Mouse (Mus musculus): Measurements from ENCODE around the gene Ssr2. TPM values are rescaled to one million over a fixed set of nuclear protein-coding genes. Genes with fewer than 3 reads are reported as not detected.
A peak's percentile ranks its signal among the peaks of the same experiment; 100 is the strongest.
"Not testable (repeated sequence)": the region's sequence is repeated elsewhere in the genome, so short reads cannot be mapped to it uniquely, and the experiment has no call there.

Gene Ssr2
- polyA plus RNA-seq, 1 experiment, result 206 TPM

DNA sequence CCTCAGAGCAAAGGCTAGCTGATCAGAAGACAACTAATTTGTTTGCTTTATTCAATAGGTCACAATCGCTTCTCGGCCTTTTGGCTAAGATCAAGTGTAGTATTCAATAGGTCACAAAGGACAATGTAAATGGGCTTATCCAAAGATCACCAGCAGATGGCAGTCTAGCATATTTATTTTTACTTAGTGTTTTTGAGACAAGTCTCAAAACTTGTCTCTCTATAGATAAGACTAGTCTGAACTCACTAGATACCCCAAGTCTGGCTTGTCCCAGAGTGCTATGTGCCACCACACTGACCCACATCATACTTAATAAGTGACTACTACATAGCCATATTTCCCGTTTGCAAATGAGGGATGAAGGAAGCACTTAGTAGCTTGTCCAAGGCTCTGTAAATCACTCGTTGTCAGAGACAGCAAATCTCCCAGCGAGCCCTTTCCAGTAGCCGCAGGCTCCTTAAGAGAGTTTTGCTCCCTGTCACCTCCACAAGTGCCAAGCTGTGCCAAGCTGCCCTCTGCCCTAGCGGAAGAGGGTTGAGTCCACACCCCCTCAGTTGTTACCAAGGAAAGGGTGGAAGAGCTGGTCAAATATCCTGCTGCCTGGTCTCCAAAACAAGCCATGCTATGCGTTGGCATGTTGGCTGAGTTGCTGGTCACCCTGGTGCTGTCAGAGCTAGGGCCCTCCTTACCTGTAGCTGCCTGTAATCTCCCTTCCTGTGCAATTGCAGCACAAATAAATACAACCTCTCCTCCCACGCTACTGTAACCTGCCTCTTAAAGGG is 16.5 kb downstream of the Ssr2 start:
- peaks cover 12% of the 10 kb centered on the region for H3K4me1 ChIP-seq (replicated peaks; ENCODE audit: control insufficient read depth, insufficient read depth, low read length)
- H3K27me3 ChIP-seq (ENCODE audit: control insufficient read depth, insufficient read depth, low read length), result no peaks in the 10 kb centered on the region
- peak overlapping the region; percentile 71 for H3K27ac ChIP-seq (ENCODE audit: control insufficient read depth, insufficient read depth, low read length)
- peak overlapping the region; percentile 95 for H3K4me3 ChIP-seq (ENCODE audit: control insufficient read depth, insufficient read depth, low read length)
- peak; percentile 59 for DNase-seq
- peaks cover 17% of the 10 kb centered on the region for H3K36me3 ChIP-seq (ENCODE audit: control insufficient read depth, insufficient read depth, low read length)
- TF ChIP-seq CTCF (IDR thresholded peaks at IDR 0.05; ENCODE audit: borderline replicate concordance, control insufficient read depth, extremely low read depth, insufficient read depth, low read length, poor library complexity) (0 out of 2 replicates have a peak, but pooled peaks have one; percentile 47), POLR2A (IDR thresholded peaks at IDR 0.05; ENCODE audit: control insufficient read depth, extremely low read depth, insufficient read depth, low read length, poor library complexity) (no peak)
- 15% methylated on average over 9 of the region's 9 CpGs for WGBS

- WGBS, result 8% methylated on average over 10 of the region's 10 CpGs
- Histone ChIP-seq H3K27ac (ENCODE audit: control insufficient read depth, insufficient read depth, low read length) (peak overlapping the region; percentile 71; the same call in 1 of the 2 replicates), H3K36me3 (ENCODE audit: control insufficient read depth, insufficient read depth, low read length) (peaks cover 8% of the 10 kb centered on the region), H3K4me1 (replicated peaks; ENCODE audit: control insufficient read depth, insufficient read depth, low read length) (peaks cover 12% of the 10 kb centered on the region), H3K27me3 (ENCODE audit: control insufficient read depth, insufficient read depth, low read length) (no peaks in the 10 kb centered on the region), H3K4me3 (ENCODE audit: control insufficient read depth, insufficient read depth, low read length) (peak overlapping the region; percentile 95)
- TF ChIP-seq CTCF (IDR thresholded peaks at IDR 0.05; ENCODE audit: borderline replicate concordance, control insufficient read depth, extremely low read depth, insufficient read depth, low read length, poor library complexity) (no peak), POLR2A (IDR thresholded peaks at IDR 0.05; ENCODE audit: control insufficient read depth, extremely low read depth, insufficient read depth, low read length, poor library complexity) (no peak)
- peak; percentile 51 for DNase-seq
These were observed 17.4 kb downstream of the Ssr2 start for GRCm38 (mm10) chr3:88592942-88593576.

DNA sequence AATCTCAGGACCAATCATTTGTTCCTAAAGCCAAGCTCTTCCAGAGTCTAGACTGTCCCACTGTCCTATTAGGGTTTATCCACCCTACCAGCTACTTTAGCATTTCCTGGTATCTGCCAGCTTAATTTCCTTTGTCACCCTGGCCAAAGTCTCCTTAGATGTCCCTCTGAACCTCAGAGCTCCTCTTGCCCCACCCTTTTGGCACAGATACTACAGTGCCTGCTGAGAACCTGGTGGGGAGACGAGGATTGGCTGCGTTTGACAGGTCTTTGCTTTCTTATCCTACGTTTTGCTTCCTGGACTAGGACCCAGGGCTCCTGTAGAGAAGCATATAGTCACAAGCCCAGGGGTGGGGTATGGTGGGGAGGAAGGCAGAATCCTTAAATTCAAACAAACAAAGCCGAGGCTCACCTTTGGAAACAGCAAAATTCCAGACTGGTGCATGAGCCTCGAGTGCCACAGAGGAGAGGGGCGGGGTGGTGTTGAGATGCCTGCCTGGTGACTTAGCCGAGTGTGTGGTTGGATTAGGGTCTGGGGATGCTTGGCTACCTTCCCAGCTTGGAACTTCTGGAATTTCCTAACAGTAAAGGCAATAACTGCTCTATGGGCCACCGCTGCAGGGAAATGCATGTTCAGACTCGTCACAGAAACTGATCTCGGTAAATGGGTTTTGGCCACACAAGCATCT is 18.4 kb downstream of the Ssr2 start:
- H3K27me3 ChIP-seq (ENCODE audit: control insufficient read depth, insufficient read depth, low read length), result no peaks in the 10 kb centered on the region
- 96% methylated on average over 10 of the region's 10 CpGs for WGBS
- DNase-seq, result no peak
- no peak overlapping the region for H3K4me3 ChIP-seq (ENCODE audit: control insufficient read depth, insufficient read depth, low read length)
- TF ChIP-seq CTCF (IDR thresholded peaks at IDR 0.05; ENCODE audit: borderline replicate concordance, control insufficient read depth, extremely low read depth, insufficient read depth, low read length, poor library complexity) (no peak), POLR2A (IDR thresholded peaks at IDR 0.05; ENCODE audit: control insufficient read depth, extremely low read depth, insufficient read depth, low read length, poor library complexity) (no peak)
- H3K27ac ChIP-seq (ENCODE audit: control insufficient read depth, insufficient read depth, low read length), result no peak overlapping the region
- no peaks in the 10 kb centered on the region for H3K36me3 ChIP-seq (ENCODE audit: control insufficient read depth, insufficient read depth, low read length)
- peaks cover 12% of the 10 kb centered on the region for H3K4me1 ChIP-seq (replicated peaks; ENCODE audit: control insufficient read depth, insufficient read depth, low read length)

- not testable (repeated sequence) for H3K36me3 ChIP-seq (ENCODE audit: control insufficient read depth, insufficient read depth, low read length); H3K27ac ChIP-seq (ENCODE audit: control insufficient read depth, insufficient read depth, low read length); H3K4me3 ChIP-seq (ENCODE audit: control insufficient read depth, insufficient read depth, low read length); H3K27me3 ChIP-seq (ENCODE audit: control insufficient read depth, insufficient read depth, low read length); DNase-seq
- 97% methylated on average over 4 of the region's 4 CpGs for WGBS
- H3K4me1 ChIP-seq (replicated peaks; ENCODE audit: control insufficient read depth, insufficient read depth, low read length), result peaks cover 12% of the 10 kb centered on the region
These were observed 20.9 kb downstream of the Ssr2 start for GRCm38 (mm10) chr3:88596547-88596946.

- DNase-seq, result no peak
- no peak overlapping the region for H3K4me3 ChIP-seq (ENCODE audit: control insufficient read depth, insufficient read depth, low read length)
- no peak overlapping the region for H3K27ac ChIP-seq (ENCODE audit: control insufficient read depth, insufficient read depth, low read length)
- WGBS, result 91% methylated on average over 4 of the region's 4 CpGs
- no peaks in the 10 kb centered on the region; the same call in 1 of the 2 replicates for H3K4me1 ChIP-seq (replicated peaks; ENCODE audit: control insufficient read depth, insufficient read depth, low read length)
- no peaks in the 10 kb centered on the region for H3K36me3 ChIP-seq (ENCODE audit: control insufficient read depth, insufficient read depth, low read length)
- no peaks in the 10 kb centered on the region for H3K27me3 ChIP-seq (ENCODE audit: control insufficient read depth, insufficient read depth, low read length)
- no peak for TF ChIP-seq CTCF (IDR thresholded peaks at IDR 0.05; ENCODE audit: borderline replicate concordance, control insufficient read depth, extremely low read depth, insufficient read depth, low read length, poor library complexity)
- no peak for TF ChIP-seq POLR2A (IDR thresholded peaks at IDR 0.05; ENCODE audit: control insufficient read depth, extremely low read depth, insufficient read depth, low read length, poor library complexity)
These were observed 26.8 kb downstream of the Ssr2 start for GRCm38 (mm10) chr3:88602466-88602865.

GRCm38 (mm10) chr3:88603714-88604161 is 28.1 kb downstream of the Ssr2 start:
- Histone ChIP-seq H3K36me3 (ENCODE audit: control insufficient read depth, insufficient read depth, low read length) (no peaks in the 10 kb centered on the region), H3K27ac (ENCODE audit: control insufficient read depth, insufficient read depth, low read length) (no peak overlapping the region), H3K4me1 (replicated peaks; ENCODE audit: control insufficient read depth, insufficient read depth, low read length) (peaks cover 3% of the 10 kb centered on the region), H3K4me3 (ENCODE audit: control insufficient read depth, insufficient read depth, low read length) (no peak overlapping the region), H3K27me3 (ENCODE audit: control insufficient read depth, insufficient read depth, low read length) (no peaks in the 10 kb centered on the region)
- peak; percentile 75 for DNase-seq
- WGBS, result 18% methylated on average over 6 of the region's 6 CpGs
- TF ChIP-seq POLR2A (IDR thresholded peaks at IDR 0.05; ENCODE audit: control insufficient read depth, extremely low read depth, insufficient read depth, low read length, poor library complexity) (no peak), CTCF (IDR thresholded peaks at IDR 0.05; ENCODE audit: borderline replicate concordance, control insufficient read depth, extremely low read depth, insufficient read depth, low read length, poor library complexity) (no peak)

Data from thymus, adult 2 months (tissue).